Mouse (Mus musculus): Measurements from ENCODE around the gene Ryk.

- no peak for TF ChIP-seq CTCF (conservative IDR thresholded peaks at IDR 0.05; ENCODE audit: low read length)
- TF ChIP-seq POU5F1 (IDR thresholded peaks at IDR 0.05; ENCODE audit: borderline replicate concordance, low read length): no peak
- TF ChIP-seq NANOG (IDR thresholded peaks at IDR 0.05; ENCODE audit: borderline replicate concordance, low read length): no peak
Measured at GRCm38 (mm10) chr9:102914583-102914982, 79.9 kb downstream of the Ryk start.
